11 mouse cellular contexts compared by ENCODE assay signal in genomic region chr2:53083241-53083640, GRCm38 (mm10).
DNase-seq lines count a peak whose midpoint lies in the region; ATAC-seq and TF ChIP-seq lines count a peak whose summit lies in the region.
"Had no signal": no experiment of that assay in that cellular context is flagged by ENCODE, and none has a peak within 500 bp of the region (broad histone marks: within the 10 kb centered on the region; RNA-seq: fewer than 3 reads in every experiment).

No protein-coding gene starts in this region.

- H3K27me3 ChIP-seq in liver, postnatal 0 days (ENCODE audit: insufficient read depth, low read length) = no peaks in the 10 kb centered on the region
- no peaks in the 10 kb centered on the region for H3K27me3 ChIP-seq in liver, embryonic 11.5 days (replicated peaks; ENCODE audit: control insufficient read depth, insufficient read depth, low read length)
- H3K27me3 ChIP-seq in embryonic facial prominence, embryonic 11.5 days (ENCODE audit: control insufficient read depth, insufficient read depth, low read length) = no peaks in the 10 kb centered on the region
- H3K27me3 ChIP-seq in neural tube, embryonic 15.5 days (replicated peaks) = no peaks in the 10 kb centered on the region
- H3K27me3 ChIP-seq: heart, embryonic 15.5 days; midbrain, embryonic 12.5 days had no signal

- H3K36me3 ChIP-seq in liver, postnatal 0 days (replicated peaks; ENCODE audit: insufficient read depth, low read length) = no peaks in the 10 kb centered on the region
- no peaks in the 10 kb centered on the region for H3K36me3 ChIP-seq in liver, embryonic 11.5 days (ENCODE audit: control insufficient read depth, insufficient read depth, low read length)
- H3K36me3 ChIP-seq in embryonic facial prominence, embryonic 11.5 days (replicated peaks; ENCODE audit: control insufficient read depth, insufficient read depth, low read depth, low read length) = no peaks in the 10 kb centered on the region
- no peaks in the 10 kb centered on the region for H3K36me3 ChIP-seq in neural tube, embryonic 15.5 days
- H3K36me3 ChIP-seq: G1E; heart, embryonic 15.5 days; midbrain, embryonic 12.5 days had no signal

- no peaks in the 10 kb centered on the region for H3K9me3 ChIP-seq in liver, postnatal 0 days (ENCODE audit: low read length)
- no peaks in the 10 kb centered on the region for H3K9me3 ChIP-seq in liver, embryonic 11.5 days (ENCODE audit: control insufficient read depth, low read length)
- no peaks in the 10 kb centered on the region for H3K9me3 ChIP-seq in embryonic facial prominence, embryonic 11.5 days (replicated peaks; ENCODE audit: control insufficient read depth, low read length)
- no peaks in the 10 kb centered on the region for H3K9me3 ChIP-seq in neural tube, embryonic 15.5 days (replicated peaks)
- H3K9me3 ChIP-seq: G1E; heart, embryonic 15.5 days; midbrain, embryonic 12.5 days had no signal

- 17% methylated on average over 1 of the region's 1 CpGs for WGBS in liver, postnatal 0 days (ENCODE audit: insufficient replicate concordance)
- WGBS in liver, embryonic 11.5 days = 21% methylated on average over 1 of the region's 1 CpGs
- WGBS in embryonic facial prominence, embryonic 11.5 days = 40% methylated on average over 1 of the region's 1 CpGs
- 31% methylated on average over 1 of the region's 1 CpGs for WGBS in neural tube, embryonic 15.5 days

- H3K27ac ChIP-seq in liver, postnatal 0 days (ENCODE audit: low read depth) = no peak overlapping the region
- H3K27ac ChIP-seq in liver, embryonic 11.5 days (ENCODE audit: low read depth, low read length) = no peak overlapping the region
- H3K27ac ChIP-seq in embryonic facial prominence, embryonic 11.5 days (replicated peaks; ENCODE audit: low read depth, low read length) = no peak overlapping the region
- no peak overlapping the region for H3K27ac ChIP-seq in neural tube, embryonic 15.5 days (replicated peaks)
- H3K27ac ChIP-seq: heart, embryonic 15.5 days; midbrain, embryonic 12.5 days had no signal

- TF ChIP-seq CTCF in liver, postnatal 0 days (IDR thresholded peaks at IDR 0.05; ENCODE audit: low read depth) = peak; percentile 62

- H3K4me1 ChIP-seq in liver, postnatal 0 days (ENCODE audit: insufficient read depth) = no peaks in the 10 kb centered on the region
- no peaks in the 10 kb centered on the region for H3K4me1 ChIP-seq in liver, embryonic 11.5 days (replicated peaks; ENCODE audit: control insufficient read depth, insufficient read depth, low read length)
- H3K4me1 ChIP-seq in embryonic facial prominence, embryonic 11.5 days (ENCODE audit: control insufficient read depth, insufficient read depth, low read length) = no peaks in the 10 kb centered on the region
- peaks cover 8% of the 10 kb centered on the region; the same call in 1 of the 2 replicates for H3K4me1 ChIP-seq in neural tube, embryonic 15.5 days
- H3K4me1 ChIP-seq: heart, embryonic 15.5 days had no signal

- ATAC-seq in liver, postnatal 0 days = no peak
- ATAC-seq in liver, embryonic 11.5 days (replicated peaks; ENCODE audit: low FRiP score) = no peak
- ATAC-seq in embryonic facial prominence, embryonic 11.5 days (replicated peaks; ENCODE audit: insufficient number of reproducible peaks, low FRiP score, low TSS enrichment, low read depth) = no peak
- peak; percentile 45; the same call in 1 of the 2 replicates for ATAC-seq in neural tube, embryonic 15.5 days (ENCODE audit: low FRiP score)

- peak; percentile 13 for DNase-seq in cerebellum, adult 11 months
- DNase-seq in cerebellum, postnatal 4 days (ENCODE audit: low spot score in 2 of 2) = no peak
- DNase-seq in liver, postnatal 0 days = no peak
- no peak for DNase-seq in liver, embryonic 11.5 days (ENCODE audit: low spot score)
- DNase-seq in embryonic facial prominence, embryonic 11.5 days (ENCODE audit: low spot score) = peak; percentile 38
- no peak for DNase-seq in frontal cortex, postnatal 14 days (ENCODE audit: low spot score in 2 of 2)
- no peak for DNase-seq in left cerebral cortex, adult 18-20 months (ENCODE audit: low spot score in 2 of 2)

- no peak for TF ChIP-seq EP300 in liver, postnatal 0 days (IDR thresholded peaks at IDR 0.05; ENCODE audit: low read depth)

- no peak overlapping the region for H3K9ac ChIP-seq in liver, postnatal 0 days (replicated peaks)
- no peak overlapping the region for H3K9ac ChIP-seq in liver, embryonic 11.5 days (ENCODE audit: low read depth, low read length)
- no peak overlapping the region for H3K9ac ChIP-seq in embryonic facial prominence, embryonic 11.5 days (replicated peaks; ENCODE audit: low read length)
- H3K9ac ChIP-seq in neural tube, embryonic 15.5 days (replicated peaks) = no peak overlapping the region
- H3K9ac ChIP-seq: heart, embryonic 15.5 days; midbrain, embryonic 12.5 days had no signal

- H3K4me2 ChIP-seq in liver, postnatal 0 days (ENCODE audit: low read depth, low read length) = no peak overlapping the region
- no peak overlapping the region for H3K4me2 ChIP-seq in liver, embryonic 11.5 days
- H3K4me2 ChIP-seq in embryonic facial prominence, embryonic 11.5 days (ENCODE audit: low read depth, low read length) = no peak overlapping the region
- no peak overlapping the region for H3K4me2 ChIP-seq in neural tube, embryonic 15.5 days
- H3K4me2 ChIP-seq: heart, embryonic 15.5 days; midbrain, embryonic 12.5 days had no signal

- no peak overlapping the region for H3K4me3 ChIP-seq in liver, postnatal 0 days (ENCODE audit: low read depth, low read length)
- H3K4me3 ChIP-seq in liver, embryonic 11.5 days (ENCODE audit: low read depth, low read length) = no peak overlapping the region
- no peak overlapping the region for H3K4me3 ChIP-seq in embryonic facial prominence, embryonic 11.5 days (ENCODE audit: low read depth, low read length)
- H3K4me3 ChIP-seq in neural tube, embryonic 15.5 days (replicated peaks) = no peak overlapping the region
- H3K4me3 ChIP-seq: heart, embryonic 15.5 days; midbrain, embryonic 12.5 days had no signal

Comparison
In these comparisons a context has a peak if more than half of its experiments do, and no peak if none do; other contexts are left out.
1. DNase-seq: peak in cerebellum, adult 11 months (single experiment) and embryonic facial prominence, embryonic 11.5 days (single experiment); none in cerebellum, postnatal 4 days (0 of 2), liver, postnatal 0 days (single experiment), liver, embryonic 11.5 days (single experiment), frontal cortex, postnatal 14 days (0 of 2) and left cerebral cortex, adult 18-20 months (0 of 2).